Mouse (Mus musculus) CH12.LX (cell line): ENCODE results near the gene Gm20388. TPM values are rescaled to one million over a fixed set of nuclear protein-coding genes. Genes with fewer than 3 reads are reported as not detected.

Source experiments
- DNase-seq: peaks from one replicate; pipeline ENCODE4 v3.0.0-alpha.2; 2013; ENCODE audit errors: extremely low read depth
- H3K27ac ChIP-seq: 2 replicates; pipeline ENCODE4 v1.5.1; 2012; ENCODE audit warnings: low read depth, mild to moderate bottlenecking, control low read depth, moderate library complexity; ENCODE audit not compliant: insufficient read depth
- H3K27me3 ChIP-seq: replicated peaks from 2 replicates; pipeline ENCODE3; 2012; ENCODE audit warnings: inconsistent platforms
- H3K36me3 ChIP-seq, 2 experiments: replicated peaks in 1 of 2; 2 replicates each; pipeline versions ENCODE3 to v1.6.1; 2012; ENCODE audit warnings: inconsistent platforms in 1 of 2, low read length in 1 of 2, mild to moderate bottlenecking in 1 of 2, mixed read lengths in 1 of 2, moderate library complexity in 1 of 2; ENCODE audit not compliant: control insufficient read depth in 1 of 2, insufficient read depth in 1 of 2
- H3K4me1 ChIP-seq, 2 experiments: 2 replicates each; pipeline ENCODE4 v1.6.1; 2012; ENCODE audit warnings: inconsistent platforms in 1 of 2, moderate library complexity in 1 of 2; ENCODE audit not compliant: insufficient read depth in 2 of 2, control insufficient read depth in 1 of 2
- H3K4me2 ChIP-seq: 2 replicates; pipeline ENCODE4 v1.6.1; 2012; ENCODE audit warnings: low read depth, mild to moderate bottlenecking, control low read depth; ENCODE audit not compliant: poor library complexity, insufficient read depth, severe bottlenecking
- H3K4me3 ChIP-seq, 3 experiments: fragments of 150-350 bp in 1 of 3; sonication (generic) in 1 of 3; replicated peaks in 1 of 3; 2 replicates each; pipeline versions ENCODE3 to v1.5.1; 2011 to 2012; ENCODE audit warnings: low read depth in 2 of 3, low read length in 2 of 3, mild to moderate bottlenecking in 2 of 3, moderate library complexity in 2 of 3, control low read depth in 1 of 3, improper control_type of control experiment in 1 of 3, inconsistent platforms in 1 of 3, mixed read lengths in 1 of 3; ENCODE audit not compliant: poor library complexity in 1 of 3
- H3K79me2 ChIP-seq: replicated peaks from 2 replicates; pipeline ENCODE4 v1.6.1; 2012; ENCODE audit warnings: mild to moderate bottlenecking, moderate library complexity; ENCODE audit not compliant: control insufficient read depth, poor library complexity, insufficient read depth, severe bottlenecking; ENCODE audit errors: extremely low read depth
- H3K9ac ChIP-seq: 2 replicates; pipeline ENCODE4 v1.6.1; 2012; ENCODE audit warnings: low read depth, mild to moderate bottlenecking, control low read depth, moderate library complexity; ENCODE audit not compliant: insufficient read depth
- H3K9me3 ChIP-seq: replicated peaks from 2 replicates; pipeline ENCODE3; 2012; ENCODE audit warnings: low read length, inconsistent platforms, mixed read lengths
- CHD1 ChIP-seq: IDR thresholded peaks from 2 replicates; pipeline ENCODE4 v1.6.1; 2012; ENCODE audit warnings: low read depth, low read length, improper control_type of control experiment, inconsistent platforms
- CHD2 ChIP-seq: IDR thresholded peaks from 2 replicates; pipeline ENCODE4 v1.6.1; 2011; ENCODE audit warnings: low read length, improper control_type of control experiment
- CTCF ChIP-seq, 2 experiments: IDR thresholded peaks in 1 of 2; conservative IDR thresholded peaks in 1 of 2; 2 replicates each; pipeline ENCODE4 v1.5.1; 2011 to 2012; ENCODE audit warnings: low read depth in 2 of 2, low read length in 2 of 2, improper control_type of control experiment in 1 of 2, inconsistent platforms in 1 of 2, mild to moderate bottlenecking in 1 of 2, moderate library complexity in 1 of 2
- E2F4 ChIP-seq: IDR thresholded peaks from 2 replicates; pipeline ENCODE4 v1.6.1; 2011; ENCODE audit warnings: low read depth, low read length, improper control_type of control experiment; ENCODE audit not compliant: insufficient replicate concordance
- ELF1 ChIP-seq: IDR thresholded peaks from 2 replicates; pipeline ENCODE4 v1.6.1; 2014; ENCODE audit warnings: low read depth, mild to moderate bottlenecking, inconsistent platforms, low read length, improper control_type of control experiment
- EP300 ChIP-seq: IDR thresholded peaks from 2 replicates; pipeline ENCODE4 v1.6.1; 2011; ENCODE audit warnings: low read length, improper control_type of control experiment
- IRF4 ChIP-seq: IDR thresholded peaks from 2 replicates; pipeline ENCODE4 v1.6.1; 2014; ENCODE audit warnings: low read depth, mild to moderate bottlenecking, inconsistent platforms, low read length, improper control_type of control experiment
- JUND ChIP-seq: conservative IDR thresholded peaks from 2 replicates; pipeline ENCODE4 v1.6.1; 2011; ENCODE audit warnings: low read depth, low read length, improper control_type of control experiment
- MEF2A ChIP-seq: IDR thresholded peaks from 2 replicates; pipeline ENCODE4 v1.6.1; 2014; ENCODE audit warnings: low read depth, mild to moderate bottlenecking, inconsistent platforms, low read length, improper control_type of control experiment, borderline replicate concordance
- MXI1 ChIP-seq: IDR thresholded peaks from 2 replicates; pipeline ENCODE4 v1.6.1; 2011; ENCODE audit warnings: mild to moderate bottlenecking, low read depth, low read length, improper control_type of control experiment
- NELFE ChIP-seq: IDR thresholded peaks from 2 replicates; pipeline ENCODE4 v1.6.1; 2011; ENCODE audit warnings: low read depth, low read length, improper control_type of control experiment
- PAX5 ChIP-seq: IDR thresholded peaks from 2 replicates; pipeline ENCODE4 v1.6.1; 2012; ENCODE audit warnings: low read length, inconsistent platforms, mixed read lengths
- POLR2A ChIP-seq: IDR thresholded peaks from 2 replicates; pipeline ENCODE4 v1.6.1; 2011; ENCODE audit warnings: low read depth, mild to moderate bottlenecking, improper control_type of control experiment, low read length
- SIN3A ChIP-seq: IDR thresholded peaks from 2 replicates; pipeline ENCODE4 v1.6.1; 2012; ENCODE audit warnings: low read length, improper control_type of control experiment, inconsistent platforms
- SMC3 ChIP-seq: IDR thresholded peaks from 2 replicates; pipeline ENCODE4 v1.6.1; 2011; ENCODE audit warnings: low read depth, low read length, improper control_type of control experiment
- TBP ChIP-seq: conservative IDR thresholded peaks from 2 replicates; pipeline ENCODE4 v1.6.1; 2011; ENCODE audit warnings: low read depth, low read length, improper control_type of control experiment
- TCF12 ChIP-seq: IDR thresholded peaks from 2 replicates; pipeline ENCODE4 v1.6.1; 2014; ENCODE audit warnings: low read depth, mild to moderate bottlenecking, inconsistent platforms, low read length, improper control_type of control experiment
- USF2 ChIP-seq: conservative IDR thresholded peaks from 2 replicates; pipeline ENCODE4 v1.6.1; 2011; ENCODE audit warnings: low read depth, low read length, improper control_type of control experiment
- ZC3H11A ChIP-seq: IDR thresholded peaks from 2 replicates; pipeline ENCODE4 v1.6.1; 2012; ENCODE audit warnings: low read depth, mild to moderate bottlenecking, inconsistent platforms, low read length, improper control_type of control experiment
- ZMIZ1 ChIP-seq: IDR thresholded peaks from 2 replicates; pipeline ENCODE4 v1.6.1; 2012; ENCODE audit warnings: low read depth, mild to moderate bottlenecking, inconsistent platforms, low read length, improper control_type of control experiment
- dilution Hi-C: fragments of 300-500 bp; cut with MboI; formaldehyde crosslinking; loops from 2 replicates; pipeline ENCODE4 v1.14.3; 2020; ENCODE audit warnings: low sequenced_read_pairs; ENCODE audit not compliant: extremely low pct_unique_long_range_greater_than_20kb, extremely low pct_ligation_motif_present
- in situ Hi-C: fragments of 300-500 bp; cut with MboI; formaldehyde crosslinking; loops from 3 replicates; pipeline ENCODE4 v1.14.3; 2019; ENCODE audit warnings: low sequenced_read_pairs, low pct_ligation_motif_present, low pct_unique_long_range_greater_than_20kb, mixed read lengths
- polyA plus RNA-seq: library from polyadenylated mRNA; unstranded; fragments of >175 nt; gene quantifications from 2 replicates; pipeline ENCODE4 v1.2.1, GENCODE M21; 2012; ENCODE audit warnings: low read depth; ENCODE audit not compliant: insufficient read length
- total RNA-seq, 2 experiments: library from RNA; depleted of rRNA; stranded (reverse); fragments of 300-350 nt in 1 of 2; fragments of >200 nt in 1 of 2; gene quantifications; 2 replicates each; pipeline ENCODE4 v1.2.3; 2012 to 2014

Gene Gm20388
- total and polyA plus RNA-seq, 3 experiments, result 14.8 to 26.3 (median 22.2) TPM

- in situ Hi-C loops (no loop called here), dilution Hi-C loops (no loop called here)
- H3K36me3 ChIP-seq, result peaks cover 0 to 63% of the 10 kb centered on the region in 2 experiments
- no peak for DNase-seq
- H3K79me2 ChIP-seq, result peaks cover 41% of the 10 kb centered on the region
- peaks cover 6 to 32% of the 10 kb centered on the region in 2 experiments; a peak in 3 of 4 replicates for H3K4me1 ChIP-seq
- TF ChIP-seq NELFE (no peak), E2F4 (no peak), SMC3 (no peak), JUND (no peak), TCF12 (no peak), IRF4 (no peak), USF2 (no peak), ELF1 (no peak), POLR2A (no peak), CHD2 (no peak), SIN3A (no peak), ZMIZ1 (no peak), CTCF (conservative IDR thresholded peaks at IDR 0.05 in 1 of 2, IDR thresholded peaks at IDR 0.05 in 1 of 2; ENCODE audit: low read depth in 2 of 2, low read length in 2 of 2) (no peak), ZC3H11A (no peak), MEF2A (no peak), MXI1 (no peak)
- H3K9me3 ChIP-seq, result no peaks in the 10 kb centered on the region
- no peak overlapping the region for H3K4me2 ChIP-seq
- H3K27ac ChIP-seq, result no peak overlapping the region
- no peak overlapping the region for H3K4me3 ChIP-seq
- no peaks in the 10 kb centered on the region for H3K27me3 ChIP-seq
- no peak overlapping the region for H3K9ac ChIP-seq
Observed at GRCm38 (mm10) chr8:121573275-121573674, 1662.6 kb downstream of the Gm20388 start.

- Histone ChIP-seq H3K27ac (no peak overlapping the region), H3K79me2 (peaks cover 41% of the 10 kb centered on the region), H3K36me3 (peaks cover 0 to 42% of the 10 kb centered on the region in 2 experiments), H3K9ac (no peak overlapping the region), H3K4me3 (no peak overlapping the region), H3K27me3 (no peaks in the 10 kb centered on the region), H3K4me2 (no peak overlapping the region), H3K4me1 (peaks cover 17 to 44% of the 10 kb centered on the region in 2 experiments), H3K9me3 (no peaks in the 10 kb centered on the region)
- dilution Hi-C loops, result no loop called here
- TF ChIP-seq PAX5 (no peak), JUND (no peak), EP300 (no peak), SIN3A (no peak), NELFE (no peak), TBP (no peak), CHD1 (no peak), ZC3H11A (no peak), E2F4 (no peak)
- no peak for DNase-seq
- in situ Hi-C loops, result loop anchor here (25.0 kb wide), 1 partner anchor 862 kb away; the partner anchor contains the start of genes Cyba and Mvd
Observed at GRCm38 (mm10) chr8:121575661-121576060, 1665.0 kb downstream of the Gm20388 start.
